ENCODE assay signal across 7 mouse cellular contexts in genomic region chr14:120478641-120479341, GRCm38 (mm10). TPM values are rescaled to one million over a fixed set of nuclear protein-coding genes. Genes with fewer than 3 reads are reported as not detected.
DNase-seq lines count a peak whose midpoint lies in the region; ATAC-seq and TF ChIP-seq lines count a peak whose summit lies in the region.

No protein-coding gene starts in this region.

- peak overlapping the region; percentile 82 for H3K9ac ChIP-seq in forebrain, embryonic 14.5 days (ENCODE audit: low read length)
- H3K9ac ChIP-seq in intestine, embryonic 16.5 days (ENCODE audit: low read depth, low read length), result peak overlapping the region; percentile 84
- peak overlapping the region; percentile 81 for H3K9ac ChIP-seq in lung, postnatal 0 days (replicated peaks; ENCODE audit: low read depth)

- ATAC-seq in forebrain, embryonic 14.5 days, result no peak
- peak; percentile 40 for ATAC-seq in intestine, embryonic 16.5 days
- peak; percentile 11 for ATAC-seq in lung, postnatal 0 days

- H3K4me3 ChIP-seq in forebrain, embryonic 14.5 days (ENCODE audit: low read depth, low read length), result peak overlapping the region; percentile 79
- H3K4me3 ChIP-seq in intestine, embryonic 16.5 days (ENCODE audit: low read length), result peak overlapping the region; percentile 88
- H3K4me3 ChIP-seq in lung, postnatal 0 days (ENCODE audit: low read depth, low read length), result peak overlapping the region; percentile 83

- peak overlapping the region; percentile 97 for H3K27ac ChIP-seq in forebrain, embryonic 14.5 days (ENCODE audit: low read depth, low read length)
- peak overlapping the region; percentile 91 for H3K27ac ChIP-seq in intestine, embryonic 16.5 days (ENCODE audit: low read length)
- peak overlapping the region; percentile 99 for H3K27ac ChIP-seq in lung, postnatal 0 days (ENCODE audit: low read length)

- peak overlapping the region; percentile 72 for H3K4me2 ChIP-seq in forebrain, embryonic 14.5 days (ENCODE audit: low read length)
- peak overlapping the region; percentile 84 for H3K4me2 ChIP-seq in intestine, embryonic 16.5 days (ENCODE audit: low read depth, low read length)
- peak overlapping the region; percentile 72 for H3K4me2 ChIP-seq in lung, postnatal 0 days (replicated peaks; ENCODE audit: low read depth, low read length)

- peaks cover 19% of the 10 kb centered on the region for H3K4me1 ChIP-seq in forebrain, embryonic 14.5 days (ENCODE audit: control insufficient read depth, insufficient read depth, low read length)
- peaks cover 7% of the 10 kb centered on the region; the same call in 1 of the 2 replicates for H3K4me1 ChIP-seq in intestine, embryonic 16.5 days (ENCODE audit: control insufficient read depth, insufficient read depth, low read length)
- H3K4me1 ChIP-seq in lung, postnatal 0 days (ENCODE audit: insufficient read depth, low read depth, low read length), result no peaks in the 10 kb centered on the region; the same call in 1 of the 2 replicates

- H3K36me3 ChIP-seq in forebrain, embryonic 14.5 days (ENCODE audit: control insufficient read depth, insufficient read depth, low read length), result 0 out of 2 replicates have a peak, but pooled peaks cover 5% of the 10 kb centered on the region
- no peaks in the 10 kb centered on the region for H3K36me3 ChIP-seq in intestine, embryonic 16.5 days (ENCODE audit: control insufficient read depth, insufficient read depth, low read length)
- H3K36me3 ChIP-seq in lung, postnatal 0 days (ENCODE audit: insufficient read depth, low read length), result no peaks in the 10 kb centered on the region; the same call in 1 of the 2 replicates
- no peaks in the 10 kb centered on the region for H3K36me3 ChIP-seq in splenic B cell, adult 2 months (ENCODE audit: control insufficient read depth, insufficient read depth, low read length, poor library complexity, severe bottlenecking)

- under 1% methylated on average over 59 of the region's 62 CpGs for WGBS in forebrain, embryonic 14.5 days
- WGBS in intestine, embryonic 16.5 days, result under 1% methylated on average over 62 of the region's 62 CpGs
- under 1% methylated on average over 52 of the region's 62 CpGs for WGBS in lung, postnatal 0 days

- no peaks in the 10 kb centered on the region for H3K27me3 ChIP-seq in forebrain, embryonic 14.5 days (replicated peaks; ENCODE audit: control insufficient read depth, insufficient read depth, low read length)
- no peaks in the 10 kb centered on the region for H3K27me3 ChIP-seq in intestine, embryonic 16.5 days (replicated peaks; ENCODE audit: control insufficient read depth, insufficient read depth, low read length)
- H3K27me3 ChIP-seq in lung, postnatal 0 days (replicated peaks; ENCODE audit: insufficient read depth, low read length), result no peaks in the 10 kb centered on the region
- no peaks in the 10 kb centered on the region for H3K27me3 ChIP-seq in splenic B cell, adult 2 months (ENCODE audit: control insufficient read depth, insufficient read depth, low read length, poor library complexity, severe bottlenecking)

- peak; percentile 5; the same call in 1 of the 2 replicates for TF ChIP-seq CTCF in lung, postnatal 0 days (IDR thresholded peaks at IDR 0.05)

- no peaks in the 10 kb centered on the region for H3K9me3 ChIP-seq in forebrain, embryonic 14.5 days (replicated peaks; ENCODE audit: control insufficient read depth, low read length)
- no peaks in the 10 kb centered on the region for H3K9me3 ChIP-seq in intestine, embryonic 16.5 days (ENCODE audit: control insufficient read depth, low read length)
- H3K9me3 ChIP-seq in lung, postnatal 0 days (ENCODE audit: low read length), result no peaks in the 10 kb centered on the region; the same call in 1 of the 2 replicates

- TF ChIP-seq EP300 in lung, postnatal 0 days (IDR thresholded peaks at IDR 0.05), result no peak

- peak; percentile 21 for DNase-seq in right cerebral cortex, postnatal 14 days
- no peak for DNase-seq in right cerebral cortex, adult 18-20 months
- DNase-seq in adrenal gland, postnatal 14 days, result peak; percentile 43
- peak; percentile 48 for DNase-seq in forebrain, embryonic 14.5 days (ENCODE audit: low spot score)
- DNase-seq in lung, postnatal 0 days (ENCODE audit: low spot score), result no peak
- DNase-seq in splenic B cell, adult 2 months (ENCODE audit: low read depth, low spot score), result peak; percentile 38

RNA-seq across cellular contexts. Expression of gene Rap2a, which starts 0.5 kb away (rescaled TPM):
- 21.2 and 22.0 TPM in 2 replicates for total RNA-seq in adrenal gland, postnatal 14 days (2021)
- 11.7 and 15.7 TPM in 2 replicates for polyA plus RNA-seq in forebrain, embryonic 14.5 days (2014; fragmentation: Nextera tagmentation; extraction: Ambion mirVana)
- polyA plus RNA-seq in intestine, embryonic 16.5 days (2015; fragmentation: Nextera tagmentation; extraction: Ambion mirVana), result 5.5 and 5.6 TPM in 2 replicates
- polyA plus RNA-seq in lung, postnatal 0 days (2015; fragmentation: Nextera tagmentation; extraction: Ambion mirVana), result 48.4 and 62.8 TPM in 2 replicates

Comparison
In these comparisons a context has a peak if more than half of its experiments do, and no peak if none do; other contexts are left out.
1. DNase-seq: peak in right cerebral cortex, postnatal 14 days (single experiment), adrenal gland, postnatal 14 days (single experiment), forebrain, embryonic 14.5 days (single experiment) and splenic B cell, adult 2 months (single experiment); none in right cerebral cortex, adult 18-20 months (single experiment) and lung, postnatal 0 days (single experiment).
2. Peak in every context shown above with its lines, with median percentiles within 50 percentile points of each other: H3K27ac ChIP-seq, H3K4me2 ChIP-seq, H3K4me3 ChIP-seq and H3K9ac ChIP-seq.